Mouse (Mus musculus) embryonic facial prominence, embryonic 15.5 days (tissue): ENCODE measurements around the gene Prdm11. TPM values are rescaled to one million over a fixed set of nuclear protein-coding genes. Genes with fewer than 3 reads are reported as not detected.

Experiments
- ATAC-seq: fragments of 200-750 bp; cut with Nextera tagmentation; 2 replicates; pipeline ENCODE4 v1.8.0; 2017; ENCODE audit warnings: low read depth, moderate TSS enrichment; ENCODE audit not compliant: insufficient number of reproducible peaks, low FRiP score, low TSS enrichment
- H3K27ac ChIP-seq: fragments of 300-500 bp; sonication (generic); replicated peaks from 2 replicates; pipeline ENCODE4 v1.5.1; 2015; ENCODE audit warnings: mild to moderate bottlenecking, inconsistent platforms
- H3K27me3 ChIP-seq: fragments of 300-500 bp; sonication (generic); 2 replicates; pipeline ENCODE4 v1.6.1; 2015; ENCODE audit warnings: inconsistent platforms
- H3K36me3 ChIP-seq: fragments of 300-500 bp; sonication (generic); 2 replicates; pipeline ENCODE4 v1.6.1; 2015; ENCODE audit warnings: mild to moderate bottlenecking, inconsistent platforms
- H3K4me1 ChIP-seq: fragments of 300-500 bp; sonication (generic); 2 replicates; pipeline ENCODE4 v1.6.1; 2015; ENCODE audit warnings: inconsistent platforms
- H3K4me2 ChIP-seq: fragments of 300-500 bp; sonication (generic); replicated peaks from 2 replicates; pipeline ENCODE4 v1.6.1; 2015; ENCODE audit warnings: mild to moderate bottlenecking, inconsistent platforms
- H3K4me3 ChIP-seq: fragments of 300-500 bp; sonication (generic); replicated peaks from 2 replicates; pipeline ENCODE4 v1.5.1; 2015; ENCODE audit warnings: mild to moderate bottlenecking, inconsistent platforms
- H3K9ac ChIP-seq: fragments of 300-500 bp; sonication (generic); 2 replicates; pipeline ENCODE4 v1.6.1; 2015; ENCODE audit warnings: inconsistent platforms
- H3K9me3 ChIP-seq: fragments of 300-500 bp; sonication (generic); replicated peaks from 2 replicates; pipeline ENCODE4 v1.6.1; 2016; ENCODE audit warnings: inconsistent platforms
- WGBS: fragments of 180-500 bp; shearing (Covaris S2); methylation state at CpG from one replicate; pipeline ENCODE4 v1.1.7; 2015; 5-methylcytosine and 5-hydroxymethylcytosine counted together
- polyA plus RNA-seq: library from polyadenylated mRNA; unstranded; fragments of >200 nt; fragmentation: Nextera tagmentation; extraction: Ambion mirVana; gene quantifications from 2 replicates; pipeline ENCODE4 v1.2.1, GENCODE M21; 2015

Gene Prdm11
- polyA plus RNA-seq, 1 experiment from 2014 or later: 12.0 TPM

DNA sequence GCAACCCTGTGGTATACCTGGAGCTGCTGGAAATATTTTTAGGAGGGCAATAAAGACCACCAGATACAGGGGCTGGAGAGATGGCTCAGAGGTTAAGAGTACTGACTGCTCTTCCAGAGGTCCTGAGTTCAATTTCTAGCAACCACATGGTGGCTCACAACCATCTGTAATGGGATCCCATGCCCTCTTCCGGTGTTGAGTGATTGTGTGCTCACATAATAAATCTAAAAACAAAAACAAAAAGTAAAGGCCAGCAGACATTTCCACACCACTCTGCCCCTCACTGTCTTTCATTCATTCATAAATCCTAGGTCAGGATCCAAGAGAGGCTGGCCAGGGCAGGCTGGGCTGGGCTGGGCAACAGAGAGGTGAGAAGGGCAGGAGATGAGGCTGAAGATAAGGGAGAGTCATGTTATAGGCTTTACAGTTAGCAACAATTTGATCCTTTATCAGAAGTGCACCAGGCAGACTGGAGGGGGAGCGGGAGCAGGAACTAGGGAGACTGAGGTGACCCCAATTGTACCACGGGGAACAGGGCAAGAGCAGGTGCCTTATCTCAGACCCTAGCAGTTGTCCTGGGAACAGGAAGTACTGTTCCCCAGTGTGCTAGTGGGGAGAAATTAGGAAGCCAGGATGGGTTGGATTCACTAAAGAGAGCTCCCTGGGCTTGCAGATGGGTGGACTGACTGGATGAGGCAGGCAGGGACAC is 2.4 kb downstream of the Prdm11 start:
- no peaks in the 10 kb centered on the region for H3K9me3 ChIP-seq
- H3K4me1 ChIP-seq: peaks cover 78% of the 10 kb centered on the region
- no peak overlapping the region for H3K27ac ChIP-seq
- H3K9ac ChIP-seq: no peak overlapping the region
- peak overlapping the region; percentile 71; the same call in 1 of the 2 replicates for H3K4me2 ChIP-seq
- 85% methylated on average over 3 of the region's 3 CpGs for WGBS
- no peaks in the 10 kb centered on the region for H3K27me3 ChIP-seq
- H3K4me3 ChIP-seq: no peak overlapping the region
- 0 out of 2 replicates have a peak, but pooled peaks cover 5% of the 10 kb centered on the region for H3K36me3 ChIP-seq
- no peak for ATAC-seq

DNA sequence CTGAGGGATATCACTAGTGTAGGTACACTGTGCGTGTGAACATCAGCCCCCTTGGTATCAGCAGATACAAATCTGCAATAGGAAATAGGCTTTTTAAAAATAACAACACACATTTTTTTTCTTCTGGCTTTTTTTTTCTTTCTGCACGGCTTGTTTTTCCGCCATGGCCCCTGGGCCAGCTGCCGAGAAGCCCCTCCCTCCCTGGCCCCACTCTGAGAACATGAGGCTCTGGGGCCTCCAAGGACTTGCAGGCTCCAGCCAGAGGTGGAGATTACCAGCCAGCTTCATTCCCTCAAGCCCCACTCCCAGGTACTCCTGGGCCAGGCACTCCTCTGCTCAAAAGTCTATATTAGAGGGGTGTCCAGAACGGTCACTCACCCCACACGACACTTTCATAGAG is 4.5 kb downstream of the Prdm11 start:
- Histone ChIP-seq H3K4me2 (0 out of 2 replicates have a peak overlapping the region, but pooled peaks have one; percentile 6), H3K4me3 (no peak overlapping the region)

DNA sequence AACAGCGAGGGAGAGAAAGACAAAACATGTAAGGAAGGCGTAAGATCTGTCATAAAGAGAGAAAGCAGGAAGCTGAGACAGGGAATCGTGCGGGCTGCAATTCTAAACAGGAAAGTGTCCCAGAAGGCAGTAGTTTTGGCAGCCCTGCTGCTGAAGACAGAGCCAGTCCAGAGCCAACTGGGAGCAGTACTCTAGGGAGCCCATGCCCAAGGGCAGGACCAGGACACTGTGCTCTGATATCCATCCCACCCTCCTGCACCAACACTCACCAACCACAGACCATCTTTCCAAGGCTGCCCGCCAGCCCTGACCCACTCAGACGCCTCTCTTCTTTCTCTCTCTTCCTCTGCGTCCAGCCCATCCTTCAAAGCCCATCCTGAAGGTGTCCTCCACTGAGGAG is 5.1 kb downstream of the Prdm11 start:
- Histone ChIP-seq H3K27me3 (no peaks in the 10 kb centered on the region), H3K9ac (no peak overlapping the region), H3K4me3 (no peak overlapping the region), H3K4me2 (no peak overlapping the region), H3K4me1 (peaks cover 85% of the 10 kb centered on the region), H3K36me3 (0 out of 2 replicates have a peak, but pooled peaks cover 5% of the 10 kb centered on the region), H3K27ac (peak overlapping the region; percentile 82), H3K9me3 (no peaks in the 10 kb centered on the region)
- no peak for ATAC-seq
- WGBS: 56% methylated on average over 7 of the region's 7 CpGs

More for the DNA sequence above, 4.5 kb downstream of the Prdm11 start:
- 0 out of 2 replicates have a peak, but pooled peaks cover 5% of the 10 kb centered on the region for H3K36me3 ChIP-seq
- peak overlapping the region; percentile 82 for H3K27ac ChIP-seq
- ATAC-seq: no peak
- peaks cover 81% of the 10 kb centered on the region for H3K4me1 ChIP-seq
- no peaks in the 10 kb centered on the region for H3K9me3 ChIP-seq
- no peak overlapping the region for H3K9ac ChIP-seq
- 24% methylated on average over 6 of the region's 6 CpGs for WGBS
- no peaks in the 10 kb centered on the region for H3K27me3 ChIP-seq

DNA sequence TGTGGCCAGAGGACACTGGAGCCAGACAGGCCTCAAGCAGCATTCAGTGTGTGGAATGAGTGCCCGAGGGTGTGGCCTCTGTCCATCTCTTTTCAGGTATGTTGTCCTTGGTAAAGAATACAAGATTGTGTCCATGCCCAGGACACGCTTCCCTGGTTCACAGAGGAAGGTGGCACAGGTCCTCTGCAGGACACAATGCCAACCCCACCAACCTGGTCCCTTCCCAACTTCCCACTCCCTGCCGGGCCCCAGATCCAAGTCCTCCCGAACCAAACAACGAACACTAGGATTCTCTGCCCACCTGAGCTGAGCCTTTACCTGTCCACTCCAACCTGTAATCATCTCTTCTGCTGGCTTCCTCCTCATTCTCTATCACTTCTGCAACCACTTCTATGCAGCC is 6.3 kb downstream of the Prdm11 start:
- Histone ChIP-seq H3K9me3 (no peaks in the 10 kb centered on the region), H3K27ac (no peak overlapping the region), H3K4me1 (peaks cover 94% of the 10 kb centered on the region), H3K9ac (no peak overlapping the region), H3K36me3 (0 out of 2 replicates have a peak, but pooled peaks cover 5% of the 10 kb centered on the region), H3K4me2 (no peak overlapping the region), H3K4me3 (no peak overlapping the region), H3K27me3 (no peaks in the 10 kb centered on the region)
- WGBS: 88% methylated on average over 5 of the region's 5 CpGs
- no peak for ATAC-seq

DNA sequence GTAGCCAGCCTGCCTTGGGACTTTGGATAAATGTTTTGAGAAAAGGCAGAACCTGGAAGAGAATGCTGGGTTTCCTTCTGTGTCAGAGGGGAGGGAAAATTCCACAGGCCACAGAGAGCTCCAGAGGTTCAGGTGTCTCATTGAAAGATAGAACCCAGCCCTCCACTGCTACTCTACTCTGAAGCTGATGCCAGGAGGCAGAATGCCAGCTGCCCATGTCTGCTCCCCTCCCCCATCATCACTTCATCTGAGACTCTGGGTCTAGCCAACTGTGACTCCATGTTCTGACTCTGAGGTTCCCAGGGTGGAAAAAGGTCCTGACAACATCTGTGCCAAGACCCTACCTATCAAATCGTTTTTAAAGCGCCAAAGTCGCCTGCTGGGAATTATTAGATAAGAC is 6.9 kb downstream of the Prdm11 start:
- Histone ChIP-seq H3K27me3 (no peaks in the 10 kb centered on the region), H3K4me1 (peaks cover 88% of the 10 kb centered on the region), H3K9me3 (no peaks in the 10 kb centered on the region), H3K4me3 (no peak overlapping the region), H3K27ac (no peak overlapping the region), H3K4me2 (no peak overlapping the region), H3K36me3 (0 out of 2 replicates have a peak, but pooled peaks cover 5% of the 10 kb centered on the region), H3K9ac (no peak overlapping the region)
- 76% methylated on average over 3 of the region's 3 CpGs for WGBS
- no peak for ATAC-seq

DNA sequence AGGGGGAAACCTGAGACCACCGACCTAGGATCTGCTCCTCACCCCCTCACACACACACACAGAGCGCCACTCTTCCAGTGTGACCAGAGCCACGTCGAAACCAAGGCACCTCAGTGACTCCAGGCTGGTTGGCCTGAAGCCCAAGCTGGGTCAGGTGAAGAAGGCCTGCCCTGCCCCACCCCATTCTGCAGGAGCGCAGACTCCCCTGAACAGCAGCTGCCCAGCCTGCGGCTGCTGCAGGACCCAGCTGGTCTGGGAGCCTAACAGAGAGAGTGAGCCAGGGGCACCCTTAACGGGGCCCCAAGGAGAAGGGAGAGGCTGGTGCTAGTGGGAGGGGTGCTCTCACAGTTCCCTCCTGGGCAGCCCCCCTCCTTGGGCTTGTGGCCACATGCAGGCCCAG is 10.3 kb downstream of the Prdm11 start:
- no peak overlapping the region for H3K4me3 ChIP-seq
- ATAC-seq: peak; percentile 64; the same call in 1 of the 2 replicates
- H3K27ac ChIP-seq: peak overlapping the region; percentile 81
- H3K4me2 ChIP-seq: peak overlapping the region; percentile 5; the same call in 1 of the 2 replicates
- no peak overlapping the region for H3K9ac ChIP-seq
- no peaks in the 10 kb centered on the region for H3K27me3 ChIP-seq
- H3K36me3 ChIP-seq: no peaks in the 10 kb centered on the region
- H3K9me3 ChIP-seq: no peaks in the 10 kb centered on the region
- WGBS: 20% methylated on average over 7 of the region's 7 CpGs
- peaks cover 85% of the 10 kb centered on the region for H3K4me1 ChIP-seq

DNA sequence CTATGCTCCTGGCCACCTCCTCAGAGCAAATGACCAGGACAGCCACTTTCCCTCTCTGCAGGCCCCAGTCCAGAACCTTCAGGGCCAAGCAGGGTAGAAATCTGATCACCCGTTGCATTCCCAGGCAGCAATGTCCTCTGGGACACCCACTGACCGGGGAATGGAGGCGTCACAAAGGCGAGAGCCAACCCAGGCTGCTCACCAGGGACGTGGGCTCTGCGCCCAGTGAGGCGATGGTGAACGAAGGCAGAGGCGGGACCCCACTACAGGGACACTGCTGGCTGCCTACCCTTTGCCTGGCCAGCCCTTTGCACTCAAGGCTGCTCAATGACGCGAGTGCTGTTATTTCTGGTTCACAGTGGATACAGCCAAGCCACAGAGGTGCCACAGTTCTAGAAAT is 13.3 kb downstream of the Prdm11 start:
- H3K27ac ChIP-seq: no peak overlapping the region
- ATAC-seq: no peak
- H3K4me1 ChIP-seq: peaks cover 91% of the 10 kb centered on the region
- H3K4me3 ChIP-seq: no peak overlapping the region
- no peak overlapping the region for H3K4me2 ChIP-seq
- no peaks in the 10 kb centered on the region for H3K27me3 ChIP-seq
- WGBS: 68% methylated on average over 11 of the region's 11 CpGs
- H3K36me3 ChIP-seq: no peaks in the 10 kb centered on the region
- H3K9me3 ChIP-seq: no peaks in the 10 kb centered on the region
- H3K9ac ChIP-seq: no peak overlapping the region

DNA sequence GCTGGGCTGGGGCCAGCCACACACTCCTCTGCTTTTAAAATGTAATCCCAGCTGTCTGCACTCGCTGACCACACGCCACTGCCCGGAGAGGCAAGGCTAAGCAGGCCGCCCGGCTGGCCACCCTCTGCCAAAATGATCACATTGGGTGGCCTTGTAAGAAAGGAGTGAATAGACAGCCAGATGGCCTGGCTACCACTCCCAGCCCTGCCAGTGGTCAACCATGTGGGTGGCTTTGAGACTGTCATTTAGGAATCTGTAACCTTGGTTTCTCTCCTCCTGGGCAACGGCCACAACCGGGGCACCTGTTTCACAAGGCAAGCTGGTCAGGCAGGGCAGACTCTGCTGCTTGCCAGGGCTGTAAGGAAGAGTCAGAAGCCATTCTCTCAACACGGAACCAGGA is 13.9 kb downstream of the Prdm11 start:
- ATAC-seq: no peak
- Histone ChIP-seq H3K4me3 (no peak overlapping the region), H3K9me3 (no peaks in the 10 kb centered on the region), H3K36me3 (no peaks in the 10 kb centered on the region), H3K4me2 (no peak overlapping the region), H3K27me3 (no peaks in the 10 kb centered on the region), H3K27ac (0 out of 2 replicates have a peak overlapping the region, but pooled peaks have one; percentile 12), H3K9ac (no peak overlapping the region), H3K4me1 (peaks cover 90% of the 10 kb centered on the region)
- 76% methylated on average over 8 of the region's 8 CpGs for WGBS

DNA sequence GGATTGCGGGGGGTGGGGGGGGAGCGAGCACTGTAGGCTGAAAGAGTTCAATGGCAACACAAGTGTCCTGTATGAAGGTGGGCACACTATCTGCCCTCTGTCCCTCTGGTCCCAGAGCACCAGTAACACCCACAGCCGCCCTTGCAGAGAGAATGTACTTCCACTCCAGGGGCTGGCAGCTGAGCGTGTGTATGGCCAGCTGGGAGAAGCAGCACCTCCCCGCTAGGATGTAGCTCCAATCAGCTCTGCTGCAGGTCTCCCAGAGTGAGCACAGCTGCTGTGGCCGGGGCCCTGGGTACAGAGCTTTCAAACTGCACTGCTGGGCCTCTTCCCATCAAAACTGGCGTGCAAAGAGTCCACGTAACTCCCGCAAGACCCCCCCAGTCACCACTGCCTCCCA is 14.9 kb downstream of the Prdm11 start:
- ATAC-seq: no peak
- 59% methylated on average over 9 of the region's 9 CpGs for WGBS

DNA sequence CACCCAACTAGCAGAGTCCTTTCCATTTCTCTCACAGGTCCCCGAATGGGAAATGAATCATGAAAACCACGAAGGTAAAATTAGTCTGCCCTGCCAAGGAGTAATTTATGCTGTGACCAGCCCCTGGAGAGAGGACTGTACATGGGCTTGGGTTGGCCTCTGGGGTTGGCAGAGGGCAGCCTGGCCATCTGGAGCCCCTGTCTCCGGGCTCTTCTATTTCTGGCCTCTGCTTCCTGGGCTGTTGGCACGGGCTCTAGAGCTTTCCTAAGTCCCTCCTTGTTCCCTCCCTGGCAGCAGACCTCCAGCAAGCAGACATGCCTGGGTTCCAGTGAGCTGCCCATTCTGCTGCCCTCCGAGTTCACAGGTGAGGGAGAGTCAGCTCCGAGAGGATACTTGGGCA is 15.9 kb downstream of the Prdm11 start:
- no peaks in the 10 kb centered on the region for H3K27me3 ChIP-seq
- H3K9ac ChIP-seq: no peak overlapping the region
- 0 out of 2 replicates have a peak, but pooled peaks cover 3% of the 10 kb centered on the region for H3K36me3 ChIP-seq
- WGBS: 61% methylated on average over 6 of the region's 6 CpGs
- peak overlapping the region; percentile 72; the same call in 1 of the 2 replicates for H3K27ac ChIP-seq
- ATAC-seq: no peak
- H3K4me1 ChIP-seq: peaks cover 70% of the 10 kb centered on the region
- H3K4me2 ChIP-seq: no peak overlapping the region
- H3K9me3 ChIP-seq: no peaks in the 10 kb centered on the region
- no peak overlapping the region for H3K4me3 ChIP-seq

More for the DNA sequence above, 14.9 kb downstream of the Prdm11 start:
- Histone ChIP-seq H3K9me3 (no peaks in the 10 kb centered on the region), H3K4me1 (peaks cover 79% of the 10 kb centered on the region), H3K27me3 (no peaks in the 10 kb centered on the region), H3K9ac (no peak overlapping the region), H3K36me3 (0 out of 2 replicates have a peak, but pooled peaks cover 3% of the 10 kb centered on the region), H3K4me2 (no peak overlapping the region), H3K4me3 (no peak overlapping the region), H3K27ac (0 out of 2 replicates have a peak overlapping the region, but pooled peaks have one; percentile 11)

DNA sequence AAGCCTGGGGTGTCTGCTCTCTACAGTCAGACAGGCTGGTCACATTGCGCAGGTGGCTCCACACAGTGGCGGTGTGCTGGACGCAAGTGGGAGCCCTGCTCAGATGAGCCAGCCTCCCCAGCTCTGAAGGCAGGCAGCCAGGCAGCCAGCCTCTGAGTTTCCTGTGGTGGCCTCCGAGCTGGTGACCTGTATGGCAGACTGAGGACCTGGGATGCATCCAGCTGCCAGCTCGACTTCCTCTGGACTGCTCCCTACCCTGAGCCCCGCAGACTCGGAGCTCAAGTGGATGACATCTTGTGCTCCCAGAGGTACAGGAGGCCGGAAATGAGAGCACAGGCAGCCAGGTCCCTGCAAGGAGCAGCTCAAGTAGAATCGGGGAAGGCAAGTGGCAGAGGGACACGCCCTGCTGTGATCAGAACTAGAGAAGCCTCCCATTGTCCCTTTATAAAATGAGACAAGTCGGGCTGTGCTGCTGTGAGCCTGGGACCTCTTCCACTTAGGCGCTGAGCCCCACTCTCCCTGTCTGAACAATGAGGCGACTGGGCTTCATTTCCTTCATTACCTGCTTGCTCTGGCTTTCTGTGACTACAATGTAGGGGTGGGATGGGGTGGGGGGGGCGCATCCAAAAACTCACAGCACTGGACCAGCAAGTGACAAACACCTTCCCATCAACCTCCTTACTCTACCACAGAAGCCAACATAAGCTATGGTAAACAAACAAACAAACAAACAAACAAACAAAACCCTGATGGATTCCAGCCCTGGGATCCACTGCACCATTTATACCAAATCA is 16.5 kb downstream of the Prdm11 start:
- H3K4me2 ChIP-seq: no peak overlapping the region
- H3K27ac ChIP-seq: peak overlapping the region; percentile 72
- 0 out of 2 replicates have a peak, but pooled peaks cover 3% of the 10 kb centered on the region for H3K36me3 ChIP-seq
- H3K9me3 ChIP-seq: no peaks in the 10 kb centered on the region
- no peaks in the 10 kb centered on the region for H3K27me3 ChIP-seq
- no peak overlapping the region for H3K9ac ChIP-seq
- ATAC-seq: peak; percentile 22; the same call in 1 of the 2 replicates
- WGBS: 33% methylated on average over 14 of the region's 14 CpGs
- peaks cover 65% of the 10 kb centered on the region for H3K4me1 ChIP-seq
- H3K4me3 ChIP-seq: no peak overlapping the region
